Mouse (Mus musculus): ENCODE measurements around the gene Zbtb8b.

GRCm38 (mm10) chr4:129379805-129380204 lies 60.8 kb downstream of the Zbtb8b start:
- TF ChIP-seq CTCF (IDR thresholded peaks at IDR 0.05; ENCODE audit: low read depth, low read length) = no peak
- no peak for TF ChIP-seq POLR2A (IDR thresholded peaks at IDR 0.05; ENCODE audit: extremely low read depth, insufficient read depth, low read length)
